Mouse (Mus musculus) liver, embryonic 15.5 days (tissue): ENCODE measurements around the gene Mrpl49. TPM values are rescaled to one million over a fixed set of nuclear protein-coding genes. Genes with fewer than 3 reads are reported as not detected.
A peak's percentile ranks its signal among the peaks of the same experiment; 100 is the strongest.

Source experiments
- ATAC-seq: fragments of 200-750 bp; cut with Nextera tagmentation; 2 replicates; pipeline ENCODE4 v1.8.0; 2017; ENCODE audit warnings: moderate number of reproducible peaks, mild to moderate bottlenecking, moderate library complexity; ENCODE audit not compliant: insufficient read depth
- H3K27ac ChIP-seq: fragments of 300-500 bp; sonication (generic); replicated peaks from 2 replicates; pipeline ENCODE4 v1.5.1; 2015; ENCODE audit warnings: mild to moderate bottlenecking, inconsistent platforms
- H3K27me3 ChIP-seq: fragments of 300-500 bp; sonication (generic); 2 replicates; pipeline ENCODE4 v1.6.1; 2015; ENCODE audit warnings: mild to moderate bottlenecking, inconsistent platforms
- H3K36me3 ChIP-seq: fragments of 300-500 bp; sonication (generic); replicated peaks from 2 replicates; pipeline ENCODE4 v1.6.1; 2015; ENCODE audit warnings: moderate library complexity, mild to moderate bottlenecking, inconsistent platforms
- H3K4me1 ChIP-seq: fragments of 300-500 bp; sonication (generic); replicated peaks from 2 replicates; pipeline ENCODE4 v1.6.1; 2015; ENCODE audit warnings: inconsistent platforms
- H3K4me2 ChIP-seq: fragments of 300-500 bp; sonication (generic); 2 replicates; pipeline ENCODE4 v1.6.1; 2015; ENCODE audit warnings: moderate library complexity, mild to moderate bottlenecking, inconsistent platforms
- H3K4me3 ChIP-seq: fragments of 300-500 bp; sonication (generic); replicated peaks from 2 replicates; pipeline ENCODE4 v1.5.1; 2015; ENCODE audit warnings: mild to moderate bottlenecking, inconsistent platforms
- H3K9ac ChIP-seq: fragments of 300-500 bp; sonication (generic); 2 replicates; pipeline ENCODE4 v1.6.1; 2015; ENCODE audit warnings: moderate library complexity, mild to moderate bottlenecking, inconsistent platforms
- H3K9me3 ChIP-seq: fragments of 300-500 bp; sonication (generic); replicated peaks from 2 replicates; pipeline ENCODE4 v1.6.1; 2016; ENCODE audit warnings: inconsistent platforms
- WGBS: fragments of 180-500 bp; shearing (Covaris S2); methylation state at CpG from one replicate; pipeline ENCODE4 v1.1.7; 2015; ENCODE audit warnings: mixed read lengths; ENCODE audit not compliant: insufficient replicate concordance; 5-methylcytosine and 5-hydroxymethylcytosine counted together
- polyA plus RNA-seq: library from polyadenylated mRNA; unstranded; fragments of >200 nt; fragmentation: Nextera tagmentation; extraction: Ambion mirVana; gene quantifications from 2 replicates; pipeline ENCODE4 v1.2.1, GENCODE M21; 2015

Mrpl49 gene
- polyA plus RNA-seq, 1 experiment from 2014 or later: 39.5 TPM

DNA sequence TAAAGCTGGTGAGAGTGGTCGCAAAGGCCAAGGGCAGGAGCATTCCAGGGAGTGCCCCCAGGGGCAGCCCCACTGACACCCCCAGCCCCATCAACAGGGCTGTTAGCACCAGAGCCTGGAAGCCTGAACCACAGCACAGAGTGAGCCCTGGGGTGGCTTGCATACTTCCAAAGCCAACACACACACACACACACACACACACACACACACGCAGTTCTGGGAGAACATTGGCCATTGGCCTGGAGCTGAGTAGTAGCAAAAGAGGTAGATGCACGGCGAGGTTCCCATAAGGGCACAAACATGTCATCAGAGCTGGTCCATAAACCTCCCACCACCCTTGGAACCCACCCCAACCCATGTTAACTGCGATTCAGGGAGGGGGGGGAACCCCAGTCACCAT is 9.0 kb upstream of the Mrpl49 start:
- WGBS: 38% methylated on average over 5 of the region's 5 CpGs
- H3K27ac ChIP-seq: peak overlapping the region; percentile 82
- ATAC-seq: no peak

GRCm38 (mm10) chr19:6063081-6063480 is 5.5 kb upstream of the Mrpl49 start:
- Histone ChIP-seq H3K4me1 (peaks cover 77% of the 10 kb centered on the region), H3K4me2 (peak overlapping the region; percentile 100), H3K27ac (peak overlapping the region; percentile 98), H3K27me3 (no peaks in the 10 kb centered on the region), H3K36me3 (peaks cover 21% of the 10 kb centered on the region), H3K9me3 (no peaks in the 10 kb centered on the region), H3K4me3 (peak overlapping the region; percentile 89; the same call in 1 of the 2 replicates), H3K9ac (peak overlapping the region; percentile 91)
- ATAC-seq: no peak
- WGBS: 83% methylated on average over 6 of the region's 6 CpGs

More for the DNA sequence above, 9.0 kb upstream of the Mrpl49 start:
- Histone ChIP-seq H3K9ac (peak overlapping the region; percentile 60), H3K4me1 (peaks cover 60% of the 10 kb centered on the region), H3K27me3 (no peaks in the 10 kb centered on the region), H3K36me3 (peaks cover 28% of the 10 kb centered on the region), H3K9me3 (no peaks in the 10 kb centered on the region), H3K4me2 (peak overlapping the region; percentile 98), H3K4me3 (peak overlapping the region; percentile 60)

DNA sequence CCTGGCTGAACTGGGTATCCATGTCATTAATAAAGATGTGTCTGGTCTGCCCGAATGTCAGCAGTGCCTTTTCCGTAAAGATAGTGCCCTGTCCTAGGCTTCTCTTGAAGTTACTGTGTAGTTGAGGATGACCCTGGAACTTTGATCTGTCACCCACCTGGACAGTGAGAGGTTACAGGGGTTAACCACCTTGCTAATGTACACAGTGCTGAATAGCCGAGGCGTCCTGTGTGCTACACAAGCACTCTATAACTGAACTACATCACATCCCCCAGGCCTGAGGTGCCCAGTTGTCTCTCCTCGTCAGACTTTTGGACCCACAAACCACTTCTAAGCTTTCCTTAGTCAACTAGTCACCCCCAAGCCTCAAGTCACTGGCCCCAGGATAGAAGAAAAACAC is 4.8 kb upstream of the Mrpl49 start:
- ATAC-seq: no peak
- Histone ChIP-seq H3K36me3 (peaks cover 21% of the 10 kb centered on the region), H3K27ac (peak overlapping the region; percentile 98), H3K9me3 (no peaks in the 10 kb centered on the region), H3K4me1 (peaks cover 71% of the 10 kb centered on the region), H3K27me3 (no peaks in the 10 kb centered on the region), H3K4me2 (peak overlapping the region; percentile 100), H3K9ac (peak overlapping the region; percentile 91), H3K4me3 (peak overlapping the region; percentile 89)
- WGBS: 45% methylated on average over 5 of the region's 5 CpGs

- H3K4me1 ChIP-seq: peaks cover 68% of the 10 kb centered on the region
- H3K36me3 ChIP-seq: peaks cover 21% of the 10 kb centered on the region
- ATAC-seq: peak; percentile 6; the same call in 1 of the 2 replicates
- H3K9me3 ChIP-seq: no peaks in the 10 kb centered on the region
- peak overlapping the region; percentile 91 for H3K9ac ChIP-seq
- peak overlapping the region; percentile 100 for H3K4me2 ChIP-seq
- H3K27ac ChIP-seq: peak overlapping the region; percentile 98
- WGBS: under 1% methylated on average over 44 of the region's 44 CpGs
- H3K27me3 ChIP-seq: no peaks in the 10 kb centered on the region
- peak overlapping the region; percentile 89 for H3K4me3 ChIP-seq
Measured at GRCm38 (mm10) chr19:6061641-6062302, 4.2 kb upstream of the Mrpl49 start.

- Histone ChIP-seq H3K4me3 (peak within 1 kb of the TSS; percentile 89), H3K36me3 (peaks cover 21% of the 10 kb centered on the region), H3K9me3 (no peaks in the 10 kb centered on the region), H3K27me3 (no peaks in the 10 kb centered on the region), H3K27ac (peak within 1 kb of the TSS; percentile 98), H3K4me2 (peak within 1 kb of the TSS; percentile 100), H3K4me1 (peaks cover 68% of the 10 kb centered on the region), H3K9ac (peak within 1 kb of the TSS; percentile 91)
- peak; percentile 66 for ATAC-seq
- under 1% methylated on average over 58 of the region's 58 CpGs for WGBS
Measured at GRCm38 (mm10) chr19:6061021-6061533, 3.5 kb upstream of the Mrpl49 start, which contains the start of gene Znhit2. Gene Znhit2 (plus strand): TSS chr19:6061192.

DNA sequence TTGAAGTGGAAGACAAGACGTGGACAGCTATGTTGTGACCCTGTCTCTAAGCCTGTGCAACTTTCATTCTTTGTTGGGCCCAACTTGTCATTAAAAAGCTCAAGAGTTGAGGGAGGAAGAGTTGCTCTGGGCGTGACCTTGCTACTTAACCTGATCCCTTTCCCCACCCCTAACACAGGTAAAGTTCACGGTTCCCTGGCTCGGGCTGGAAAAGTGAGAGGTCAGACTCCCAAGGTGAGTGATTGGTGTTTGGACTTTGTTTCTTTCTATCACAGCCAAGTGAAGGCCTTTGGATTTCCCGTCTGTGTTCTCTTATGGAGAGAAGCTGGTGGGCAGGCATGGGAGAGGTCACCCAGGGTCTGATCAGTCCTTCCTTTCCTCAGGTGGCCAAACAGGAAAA is 1.4 kb upstream of the Mrpl49 start:
- peaks cover 39% of the 10 kb centered on the region for H3K36me3 ChIP-seq
- H3K27me3 ChIP-seq: no peaks in the 10 kb centered on the region
- H3K4me1 ChIP-seq: peaks cover 64% of the 10 kb centered on the region
- WGBS: 61% methylated on average over 5 of the region's 5 CpGs
- peak overlapping the region; percentile 78 for H3K27ac ChIP-seq
- peak overlapping the region; percentile 81 for H3K4me3 ChIP-seq
- H3K9ac ChIP-seq: peak overlapping the region; percentile 86
- no peaks in the 10 kb centered on the region for H3K9me3 ChIP-seq
- peak overlapping the region; percentile 76 for H3K4me2 ChIP-seq
- no peak for ATAC-seq

GRCm38 (mm10) chr19:6058513-6058912 is 928 bp upstream of the Mrpl49 start:
- H3K9me3 ChIP-seq: no peaks in the 10 kb centered on the region
- H3K4me3 ChIP-seq: peak overlapping the region; percentile 81
- WGBS: 20% methylated on average over 5 of the region's 5 CpGs
- H3K9ac ChIP-seq: peak overlapping the region; percentile 86
- no peaks in the 10 kb centered on the region for H3K27me3 ChIP-seq
- ATAC-seq: no peak
- peak overlapping the region; percentile 78 for H3K27ac ChIP-seq
- H3K4me2 ChIP-seq: peak overlapping the region; percentile 76
- peaks cover 44% of the 10 kb centered on the region for H3K36me3 ChIP-seq
- peaks cover 61% of the 10 kb centered on the region for H3K4me1 ChIP-seq

DNA sequence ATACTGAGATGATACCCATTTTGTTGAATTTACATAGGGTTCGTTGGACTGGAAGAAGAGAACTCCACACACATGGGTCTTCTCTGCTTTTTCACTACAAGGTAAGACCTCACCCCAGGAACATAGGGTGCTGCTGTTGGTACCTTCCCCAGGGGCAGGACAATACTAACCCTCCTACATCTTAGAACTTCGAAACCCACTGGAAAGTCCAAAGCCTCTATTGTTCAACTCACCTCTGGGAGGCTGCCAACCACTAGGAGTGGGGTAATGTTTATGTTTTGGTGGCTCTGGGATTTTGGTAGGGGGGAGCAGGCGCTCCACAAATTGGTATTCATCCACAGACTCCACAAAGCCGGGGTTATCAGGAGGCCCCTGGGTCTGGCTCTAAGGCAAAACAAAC is 889 bp downstream of the Mrpl49 start:
- H3K9ac ChIP-seq: peak overlapping the region; percentile 88
- WGBS: 46% methylated on average over 4 of the region's 4 CpGs
- H3K27ac ChIP-seq: peak overlapping the region; percentile 70
- no peaks in the 10 kb centered on the region for H3K27me3 ChIP-seq
- peaks cover 47% of the 10 kb centered on the region for H3K4me1 ChIP-seq
- no peak for ATAC-seq
- H3K9me3 ChIP-seq: no peaks in the 10 kb centered on the region
- H3K4me2 ChIP-seq: peak overlapping the region; percentile 83
- H3K36me3 ChIP-seq: peaks cover 62% of the 10 kb centered on the region
- H3K4me3 ChIP-seq: peak overlapping the region; percentile 81

- 73% methylated on average over 5 of the region's 5 CpGs for WGBS
- H3K4me2 ChIP-seq: no peak overlapping the region
- ATAC-seq: no peak
- H3K36me3 ChIP-seq: peaks cover 75% of the 10 kb centered on the region
- H3K27me3 ChIP-seq: no peaks in the 10 kb centered on the region
- no peak overlapping the region for H3K4me3 ChIP-seq
- H3K27ac ChIP-seq: no peak overlapping the region
- H3K9ac ChIP-seq: no peak overlapping the region
- H3K4me1 ChIP-seq: peaks cover 37% of the 10 kb centered on the region
- no peaks in the 10 kb centered on the region for H3K9me3 ChIP-seq
Measured at GRCm38 (mm10) chr19:6054296-6054695, 3.3 kb downstream of the Mrpl49 start.

GRCm38 (mm10) chr19:6052516-6052915 is 5.1 kb downstream of the Mrpl49 start:
- H3K4me1 ChIP-seq: peaks cover 45% of the 10 kb centered on the region
- H3K9me3 ChIP-seq: no peaks in the 10 kb centered on the region
- ATAC-seq: no peak
- no peaks in the 10 kb centered on the region for H3K27me3 ChIP-seq
- no peak overlapping the region for H3K4me2 ChIP-seq
- WGBS: 83% methylated on average over 7 of the region's 7 CpGs
- peaks cover 80% of the 10 kb centered on the region for H3K36me3 ChIP-seq
- no peak overlapping the region for H3K4me3 ChIP-seq
- H3K27ac ChIP-seq: no peak overlapping the region
- no peak overlapping the region for H3K9ac ChIP-seq

DNA sequence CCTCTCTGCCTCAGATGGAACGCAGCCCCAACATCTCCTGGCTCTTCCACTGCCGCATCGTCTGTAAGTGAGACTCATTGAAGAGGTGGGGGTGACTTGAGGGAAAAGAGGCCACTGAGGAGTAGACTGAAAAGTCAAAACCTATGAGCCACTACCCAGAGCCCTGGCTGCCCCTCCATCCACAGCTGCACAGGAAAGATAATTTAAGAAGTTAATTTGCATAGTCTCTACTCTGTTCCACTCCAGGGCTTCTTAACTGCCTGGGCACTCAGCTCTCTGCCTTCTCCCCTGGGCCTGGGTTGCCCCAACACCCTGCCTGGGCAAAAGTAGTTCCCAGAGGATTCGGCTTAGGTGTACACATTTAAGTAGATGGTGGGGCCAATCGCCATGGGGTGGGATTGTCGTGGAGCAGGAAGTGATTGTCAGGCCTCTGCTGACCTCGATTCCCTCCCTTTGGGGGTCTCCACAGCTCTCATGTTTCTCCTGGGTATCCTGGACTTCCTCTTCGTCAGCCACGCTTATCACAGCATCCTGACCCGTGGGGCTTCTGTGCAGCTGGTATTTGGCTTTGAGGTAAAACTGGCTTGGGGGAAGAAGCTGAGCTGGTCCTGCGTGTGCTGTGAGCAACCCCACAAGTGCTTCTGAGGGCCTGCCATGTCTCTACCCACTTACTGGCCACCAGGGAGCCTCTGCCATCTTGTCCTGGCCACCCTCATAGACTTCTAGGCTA is 8.7 kb downstream of the Mrpl49 start:
- Histone ChIP-seq H3K9ac (peak overlapping the region; percentile 73), H3K36me3 (peaks cover 60% of the 10 kb centered on the region), H3K4me3 (peak overlapping the region; percentile 87), H3K9me3 (no peaks in the 10 kb centered on the region), H3K4me2 (peak overlapping the region; percentile 77), H3K4me1 (peaks cover 54% of the 10 kb centered on the region), H3K27ac (peak overlapping the region; percentile 99), H3K27me3 (no peaks in the 10 kb centered on the region)
- no peak for ATAC-seq
- 48% methylated on average over 11 of the region's 11 CpGs for WGBS
